Mouse (Mus musculus): ENCODE data around the gene Olfr1305. TPM values are rescaled to one million over a fixed set of nuclear protein-coding genes. Genes with fewer than 3 reads are reported as not detected.

Olfr1305 gene
- polyA plus RNA-seq (2014; fragmentation: Illumina TruSeq; extraction: RNeasy Lipid Tissue Mini Kit (QIAGEN cat#74804); ENCODE audit: low read depth, low replicate concordance) = not detected

DNA sequence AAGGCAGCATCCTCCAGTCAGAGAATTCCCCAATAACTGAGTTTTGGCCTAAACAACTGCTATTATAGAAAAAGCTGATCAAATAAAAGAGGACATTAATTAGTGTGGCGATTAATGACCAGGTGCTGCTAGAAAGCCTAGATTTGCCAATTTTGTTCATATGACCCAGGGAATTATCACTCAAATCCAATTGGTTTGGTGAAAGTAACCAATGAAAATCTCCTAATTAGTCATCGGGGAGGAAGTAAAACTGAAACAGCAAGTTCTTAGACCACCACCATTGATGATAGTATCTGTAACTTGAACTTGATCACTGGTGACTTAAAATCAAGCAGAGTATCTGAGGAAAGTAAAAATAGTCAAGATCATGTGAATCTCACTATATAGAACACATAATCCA, at the start of gene Olfr1305:
TSS of gene Olfr1305 (minus strand) at position 101 of the 400 bp plus-strand sequence.

GRCm38 (mm10) chr2:111916171-111916570, 39.2 kb upstream of the Olfr1305 start, which contains the start of gene Olfr1306:
Gene Olfr1306 (minus strand): TSS chr2:111916271.

GRCm38 (mm10) chr2:111820240-111820639, 56.7 kb downstream of the Olfr1305 start, which contains the start of gene Olfr1303:
Gene Olfr1303 (minus strand): TSS chr2:111820340.

Other genes starting within 250 kb of the Olfr1305 start
- gene Olfr1298, start 227.9 kb downstream of the Olfr1305 start, polyA plus RNA-seq (2014; fragmentation: Illumina TruSeq; extraction: RNeasy Lipid Tissue Mini Kit (QIAGEN cat#74804); ENCODE audit: low read depth, low replicate concordance) = not detected
- gene Olfr1299, start 215.7 kb downstream of the Olfr1305 start, polyA plus RNA-seq (2014; fragmentation: Illumina TruSeq; extraction: RNeasy Lipid Tissue Mini Kit (QIAGEN cat#74804); ENCODE audit: low read depth, low replicate concordance) = not detected
- not detected for gene Olfr1301, start 126.1 kb downstream of the Olfr1305 start, polyA plus RNA-seq (2014; fragmentation: Illumina TruSeq; extraction: RNeasy Lipid Tissue Mini Kit (QIAGEN cat#74804); ENCODE audit: low read depth, low replicate concordance)
- not detected for gene Olfr1302, start 99.7 kb downstream of the Olfr1305 start, polyA plus RNA-seq (2014; fragmentation: Illumina TruSeq; extraction: RNeasy Lipid Tissue Mini Kit (QIAGEN cat#74804); ENCODE audit: low read depth, low replicate concordance)
- not detected for gene Olfr1303, start 56.8 kb downstream of the Olfr1305 start, polyA plus RNA-seq (2014; fragmentation: Illumina TruSeq; extraction: RNeasy Lipid Tissue Mini Kit (QIAGEN cat#74804); ENCODE audit: low read depth, low replicate concordance)
- not detected for gene Olfr1306, start 39.1 kb upstream of the Olfr1305 start, polyA plus RNA-seq (2014; fragmentation: Illumina TruSeq; extraction: RNeasy Lipid Tissue Mini Kit (QIAGEN cat#74804); ENCODE audit: low read depth, low replicate concordance)
- not detected for gene Olfr1307, start 72.3 kb upstream of the Olfr1305 start, polyA plus RNA-seq (2014; fragmentation: Illumina TruSeq; extraction: RNeasy Lipid Tissue Mini Kit (QIAGEN cat#74804); ENCODE audit: low read depth, low replicate concordance)
- not detected for gene Olfr1308, start 87.8 kb upstream of the Olfr1305 start, polyA plus RNA-seq (2014; fragmentation: Illumina TruSeq; extraction: RNeasy Lipid Tissue Mini Kit (QIAGEN cat#74804); ENCODE audit: low read depth, low replicate concordance)
- gene Olfr1309, start 113.1 kb upstream of the Olfr1305 start, polyA plus RNA-seq (2014; fragmentation: Illumina TruSeq; extraction: RNeasy Lipid Tissue Mini Kit (QIAGEN cat#74804); ENCODE audit: low read depth, low replicate concordance) = not detected
- not detected for gene Olfr1310, start 135.6 kb upstream of the Olfr1305 start, polyA plus RNA-seq (2014; fragmentation: Illumina TruSeq; extraction: RNeasy Lipid Tissue Mini Kit (QIAGEN cat#74804); ENCODE audit: low read depth, low replicate concordance)
- not detected for gene Olfr1311, start 147.3 kb upstream of the Olfr1305 start, polyA plus RNA-seq (2014; fragmentation: Illumina TruSeq; extraction: RNeasy Lipid Tissue Mini Kit (QIAGEN cat#74804); ENCODE audit: low read depth, low replicate concordance)
- not detected for gene Olfr1312, start 173.1 kb upstream of the Olfr1305 start, polyA plus RNA-seq (2014; fragmentation: Illumina TruSeq; extraction: RNeasy Lipid Tissue Mini Kit (QIAGEN cat#74804); ENCODE audit: low read depth, low replicate concordance)
- gene Olfr1313, start 200.7 kb upstream of the Olfr1305 start, polyA plus RNA-seq (2014; fragmentation: Illumina TruSeq; extraction: RNeasy Lipid Tissue Mini Kit (QIAGEN cat#74804); ENCODE audit: low read depth, low replicate concordance) = not detected
- gene Olfr1314, start 219.6 kb upstream of the Olfr1305 start, polyA plus RNA-seq (2014; fragmentation: Illumina TruSeq; extraction: RNeasy Lipid Tissue Mini Kit (QIAGEN cat#74804); ENCODE audit: low read depth, low replicate concordance) = not detected
- gene Olfr1315-ps1, start 238.3 kb upstream of the Olfr1305 start, polyA plus RNA-seq (2014; fragmentation: Illumina TruSeq; extraction: RNeasy Lipid Tissue Mini Kit (QIAGEN cat#74804); ENCODE audit: low read depth, low replicate concordance) = not detected